ENCODE assay signal across 8 mouse cellular contexts in genomic region chr12:21472487-21472886, GRCm38 (mm10). TPM values are rescaled to one million over a fixed set of nuclear protein-coding genes. Genes with fewer than 3 reads are reported as not detected.
DNase-seq lines count a peak whose midpoint lies in the region; ATAC-seq and TF ChIP-seq lines count a peak whose summit lies in the region.

No protein-coding gene starts in this region.

- DNase-seq in hindbrain, embryonic 11.5 days (ENCODE audit: low spot score): no peak
- peak; percentile 95 for DNase-seq in fibroblast of lung, adult 2 months (ENCODE audit: low read depth)
- peak; percentile 56 for DNase-seq in induced T-regulatory cell, adult 2 months (ENCODE audit: low read depth)
- DNase-seq in embryo, embryonic 10.5 days (ENCODE audit: low spot score): no peak
- no peak for DNase-seq in spleen, adult 12 weeks (ENCODE audit: low spot score)

- no peak overlapping the region for H3K4me2 ChIP-seq in hindbrain, embryonic 16.5 days (ENCODE audit: low read length)
- no peak overlapping the region for H3K4me2 ChIP-seq in hindbrain, embryonic 11.5 days (replicated peaks; ENCODE audit: low read depth, low read length)

- no peak overlapping the region for H3K4me3 ChIP-seq in hindbrain, embryonic 16.5 days (ENCODE audit: low read length)
- H3K4me3 ChIP-seq in hindbrain, embryonic 11.5 days (ENCODE audit: low read depth, low read length): no peak overlapping the region
- no peak overlapping the region for H3K4me3 ChIP-seq in E14TG2a.4 (replicated peaks; ENCODE audit: low read length)

- 59% methylated on average over 4 of the region's 4 CpGs for WGBS in hindbrain, embryonic 16.5 days
- WGBS in hindbrain, embryonic 11.5 days: 65% methylated on average over 4 of the region's 4 CpGs

- H3K27me3 ChIP-seq in hindbrain, embryonic 16.5 days (replicated peaks; ENCODE audit: control insufficient read depth, insufficient read depth, low read length): no peaks in the 10 kb centered on the region
- no peaks in the 10 kb centered on the region for H3K27me3 ChIP-seq in hindbrain, embryonic 11.5 days (ENCODE audit: control insufficient read depth, insufficient read depth, low read length)
- no peaks in the 10 kb centered on the region for H3K27me3 ChIP-seq in E14TG2a.4 (ENCODE audit: insufficient read depth, low read length)

- no peaks in the 10 kb centered on the region for H3K4me1 ChIP-seq in hindbrain, embryonic 16.5 days (ENCODE audit: control insufficient read depth, insufficient read depth, low read depth, low read length)
- H3K4me1 ChIP-seq in hindbrain, embryonic 11.5 days (replicated peaks; ENCODE audit: control insufficient read depth, insufficient read depth, low read length): no peaks in the 10 kb centered on the region
- H3K4me1 ChIP-seq in E14TG2a.4 (replicated peaks; ENCODE audit: low read depth, low read length): peaks cover 23% of the 10 kb centered on the region

- H3K36me3 ChIP-seq in hindbrain, embryonic 16.5 days (ENCODE audit: control insufficient read depth, insufficient read depth, low read length): no peaks in the 10 kb centered on the region
- no peaks in the 10 kb centered on the region for H3K36me3 ChIP-seq in hindbrain, embryonic 11.5 days (ENCODE audit: control insufficient read depth, insufficient read depth, low read length)
- no peaks in the 10 kb centered on the region for H3K36me3 ChIP-seq in E14TG2a.4 (ENCODE audit: insufficient read depth, low read length)

- no peak overlapping the region for H3K9ac ChIP-seq in hindbrain, embryonic 16.5 days (ENCODE audit: low read depth, low read length)
- H3K9ac ChIP-seq in hindbrain, embryonic 11.5 days (ENCODE audit: low read depth, low read length): no peak overlapping the region

- no peaks in the 10 kb centered on the region for H3K9me3 ChIP-seq in hindbrain, embryonic 16.5 days (ENCODE audit: control insufficient read depth, low read length)
- H3K9me3 ChIP-seq in hindbrain, embryonic 11.5 days (ENCODE audit: control insufficient read depth, low read length): no peaks in the 10 kb centered on the region
- H3K9me3 ChIP-seq in E14TG2a.4 (ENCODE audit: low read length): no peaks in the 10 kb centered on the region

- peak; percentile 84 for ATAC-seq in hindbrain, embryonic 16.5 days
- no peak for ATAC-seq in hindbrain, embryonic 11.5 days (ENCODE audit: low FRiP score)
- ATAC-seq in megakaryocyte progenitor cell, adult 5-6 weeks (replicated peaks; ENCODE audit: poor library complexity): peak; percentile 61

- H3K27ac ChIP-seq in hindbrain, embryonic 16.5 days (ENCODE audit: low read depth, low read length): no peak overlapping the region
- no peak overlapping the region for H3K27ac ChIP-seq in hindbrain, embryonic 11.5 days (ENCODE audit: low read depth, low read length)

- peak; percentile 29 for TF ChIP-seq CTCF in E14TG2a.4 (conservative IDR thresholded peaks at IDR 0.05; ENCODE audit: low read length)

RNA-seq across cellular contexts. Expression of gene Ywhaq, which starts 55.0 kb away (rescaled TPM):
- 1,107 and 1,184 TPM in 2 replicates for polyA plus RNA-seq in hindbrain, embryonic 16.5 days (2015; fragmentation: Nextera tagmentation; extraction: Ambion mirVana)
- polyA plus RNA-seq in hindbrain, embryonic 11.5 days (2014; fragmentation: Nextera tagmentation; extraction: Ambion mirVana): 1,238 and 1,304 TPM in 2 replicates
- 333 and 362 TPM in 2 replicates for total RNA-seq in megakaryocyte progenitor cell, adult 5-6 weeks (2015)
- 169 and 171 TPM in 2 replicates for total RNA-seq in megakaryocyte progenitor cell, adult 5-6 weeks (2017)

Comparison
In these comparisons a context has a peak if more than half of its experiments do, and no peak if none do; other contexts are left out.
1. DNase-seq: peak in fibroblast of lung, adult 2 months (single experiment) and induced T-regulatory cell, adult 2 months (single experiment); none in hindbrain, embryonic 11.5 days (single experiment), embryo, embryonic 10.5 days (single experiment) and spleen, adult 12 weeks (single experiment).